Mouse (Mus musculus): Measurements from ENCODE around the gene Ppp1r37. TPM values are rescaled to one million over a fixed set of nuclear protein-coding genes. Genes with fewer than 3 reads are reported as not detected.

Gene Ppp1r37
- polyA plus RNA-seq, 1 experiment from 2014 or later: 33.2 TPM

GRCm38 (mm10) chr7:19554168-19554567 lies 8.7 kb downstream of the Ppp1r37 start:
- no peak overlapping the region for H3K9ac ChIP-seq (replicated peaks)

GRCm38 (mm10) chr7:19552443-19552842 lies 10.4 kb downstream of the Ppp1r37 start:
- H3K9ac ChIP-seq (replicated peaks): no peak overlapping the region
- no peak for ATAC-seq (ENCODE audit: insufficient number of reproducible peaks, insufficient read depth, low FRiP score, low TSS enrichment, low read depth)
- peaks cover 72% of the 10 kb centered on the region for H3K36me3 ChIP-seq
- 67% methylated on average over 2 of the region's 2 CpGs for WGBS
- H3K27me3 ChIP-seq: no peaks in the 10 kb centered on the region
- 0 out of 2 replicates have a peak, but pooled peaks cover 4% of the 10 kb centered on the region for H3K4me1 ChIP-seq (replicated peaks)
- H3K27ac ChIP-seq: no peak overlapping the region
- no peak overlapping the region for H3K4me3 ChIP-seq (replicated peaks)
- H3K4me2 ChIP-seq: no peak overlapping the region
- no peaks in the 10 kb centered on the region for H3K9me3 ChIP-seq

More at GRCm38 (mm10) chr7:19554168-19554567, 8.7 kb downstream of the Ppp1r37 start:
- Histone ChIP-seq H3K4me2 (no peak overlapping the region), H3K36me3 (peaks cover 68% of the 10 kb centered on the region), H3K9me3 (no peaks in the 10 kb centered on the region), H3K27me3 (no peaks in the 10 kb centered on the region), H3K27ac (no peak overlapping the region), H3K4me3 (replicated peaks) (no peak overlapping the region), H3K4me1 (replicated peaks) (peaks cover 11% of the 10 kb centered on the region)
- 76% methylated on average over 1 of the region's 1 CpGs for WGBS
- ATAC-seq (ENCODE audit: insufficient number of reproducible peaks, insufficient read depth, low FRiP score, low TSS enrichment, low read depth): no peak

DNA sequence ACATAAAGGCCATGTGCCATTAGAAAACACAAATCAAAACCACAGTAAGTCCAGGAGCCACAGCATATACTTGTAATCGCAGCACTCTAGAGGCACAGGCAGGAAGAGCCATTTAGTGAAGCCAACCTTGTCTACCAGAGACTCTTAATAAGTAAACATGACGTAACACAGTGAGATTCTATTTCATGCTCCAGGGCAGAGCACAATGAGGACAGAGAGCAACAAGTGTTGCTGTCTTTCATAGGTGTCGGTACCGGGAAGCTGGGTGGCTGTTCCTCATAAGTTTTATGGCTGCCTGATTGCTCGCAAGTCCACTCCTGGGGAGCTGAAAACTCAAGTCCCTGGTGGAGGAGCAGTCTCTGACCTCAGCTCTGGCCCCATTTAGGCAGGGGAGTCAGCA lies 11.2 kb downstream of the Ppp1r37 start:
- Histone ChIP-seq H3K4me3 (replicated peaks) (no peak overlapping the region), H3K4me2 (no peak overlapping the region), H3K4me1 (replicated peaks) (0 out of 2 replicates have a peak, but pooled peaks cover 7% of the 10 kb centered on the region), H3K27me3 (no peaks in the 10 kb centered on the region), H3K9ac (replicated peaks) (no peak overlapping the region), H3K36me3 (peaks cover 66% of the 10 kb centered on the region), H3K27ac (no peak overlapping the region), H3K9me3 (no peaks in the 10 kb centered on the region)
- no peak for ATAC-seq (ENCODE audit: insufficient number of reproducible peaks, insufficient read depth, low FRiP score, low TSS enrichment, low read depth)
- WGBS: 61% methylated on average over 5 of the region's 5 CpGs

- no peak for ATAC-seq (ENCODE audit: insufficient number of reproducible peaks, insufficient read depth, low FRiP score, low TSS enrichment, low read depth)
- Histone ChIP-seq H3K27me3 (no peaks in the 10 kb centered on the region), H3K4me3 (replicated peaks) (no peak overlapping the region), H3K9ac (replicated peaks) (no peak overlapping the region), H3K4me2 (no peak overlapping the region), H3K4me1 (replicated peaks) (peaks cover 21% of the 10 kb centered on the region; the same call in 1 of the 2 replicates), H3K27ac (no peak overlapping the region), H3K36me3 (peaks cover 49% of the 10 kb centered on the region), H3K9me3 (no peaks in the 10 kb centered on the region)
- WGBS: 85% methylated on average over 10 of the region's 10 CpGs
These were observed 13.5 kb downstream of the Ppp1r37 start for GRCm38 (mm10) chr7:19549394-19549793.

DNA sequence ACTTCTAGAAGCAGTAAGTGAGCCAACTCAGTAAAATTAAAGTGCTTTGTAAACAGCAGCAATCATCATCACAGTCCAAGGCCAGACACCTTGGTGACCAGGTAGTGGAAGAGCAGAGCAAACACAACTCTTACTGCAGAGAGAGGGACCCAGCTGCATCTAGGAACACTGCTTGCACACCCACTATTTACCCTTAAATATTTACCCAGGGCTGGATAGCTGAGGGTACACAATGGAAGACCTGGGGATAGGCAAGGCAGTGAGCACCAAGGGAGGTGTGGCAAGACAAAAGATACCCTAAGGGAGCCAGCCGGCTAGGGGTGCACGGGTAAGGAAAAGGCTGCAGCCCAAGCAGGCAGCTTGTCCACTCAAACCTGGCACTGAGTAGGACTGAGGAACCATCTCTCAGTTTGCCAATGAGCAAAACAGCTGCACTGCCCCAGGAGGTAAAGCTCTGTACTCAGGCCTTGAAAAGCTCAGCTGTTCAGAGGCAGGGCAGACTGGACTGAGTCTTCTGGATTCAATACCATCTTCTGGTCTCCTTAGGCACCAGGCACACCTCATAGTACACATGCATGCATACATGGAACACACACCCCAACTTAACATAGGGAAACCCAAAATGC lies 15.4 kb downstream of the Ppp1r37 start:
- Histone ChIP-seq H3K36me3 (peaks cover 31% of the 10 kb centered on the region), H3K27ac (no peak overlapping the region), H3K4me3 (replicated peaks) (no peak overlapping the region), H3K9me3 (no peaks in the 10 kb centered on the region), H3K9ac (replicated peaks) (no peak overlapping the region), H3K27me3 (no peaks in the 10 kb centered on the region), H3K4me2 (no peak overlapping the region), H3K4me1 (replicated peaks) (peaks cover 19% of the 10 kb centered on the region; the same call in 1 of the 2 replicates)
- ATAC-seq (ENCODE audit: insufficient number of reproducible peaks, insufficient read depth, low FRiP score, low TSS enrichment, low read depth): no peak
- WGBS: 82% methylated on average over 2 of the region's 2 CpGs

- ATAC-seq (ENCODE audit: insufficient number of reproducible peaks, insufficient read depth, low FRiP score, low TSS enrichment, low read depth): no peak
- no peak overlapping the region for H3K4me2 ChIP-seq
- H3K9me3 ChIP-seq: no peaks in the 10 kb centered on the region
- H3K9ac ChIP-seq (replicated peaks): no peak overlapping the region
- peaks cover 21% of the 10 kb centered on the region; the same call in 1 of the 2 replicates for H3K4me1 ChIP-seq (replicated peaks)
- H3K36me3 ChIP-seq: peaks cover 25% of the 10 kb centered on the region; the same call in 1 of the 2 replicates
- 69% methylated on average over 3 of the region's 3 CpGs for WGBS
- H3K27me3 ChIP-seq: no peaks in the 10 kb centered on the region
- H3K4me3 ChIP-seq (replicated peaks): no peak overlapping the region
- H3K27ac ChIP-seq: no peak overlapping the region
These were observed 16.9 kb downstream of the Ppp1r37 start for GRCm38 (mm10) chr7:19546007-19546406.

GRCm38 (mm10) chr7:19543584-19543983 lies 19.3 kb downstream of the Ppp1r37 start:
- Histone ChIP-seq H3K9ac (replicated peaks) (no peak overlapping the region), H3K36me3 (peaks cover 17% of the 10 kb centered on the region; the same call in 1 of the 2 replicates)

DNA sequence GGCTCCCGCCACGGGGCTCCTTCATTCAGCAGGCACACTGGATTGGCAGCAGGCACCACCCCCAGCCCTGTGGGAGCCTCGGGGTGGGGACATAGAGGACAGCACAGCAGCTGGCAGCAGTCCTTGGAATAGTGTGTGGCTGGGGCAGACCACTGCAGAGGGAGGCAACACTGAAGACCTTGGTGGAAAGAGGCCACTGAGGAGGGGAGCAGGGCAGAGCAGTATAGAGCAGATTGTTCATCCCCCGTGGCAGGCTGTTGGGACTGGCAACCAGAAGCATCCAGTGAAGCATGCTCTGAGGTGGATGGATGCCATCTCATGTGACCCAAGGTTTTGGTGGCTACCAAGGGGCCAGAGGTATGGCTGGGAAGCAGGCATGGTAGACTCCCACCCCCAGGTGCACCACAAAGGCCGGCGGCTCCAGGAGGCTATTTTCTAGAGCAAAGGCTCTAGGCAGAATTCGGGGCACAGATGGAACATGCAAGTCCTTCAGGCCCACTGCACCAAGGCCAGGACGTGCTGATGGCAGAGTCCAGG lies 20.7 kb downstream of the Ppp1r37 start:
- no peak overlapping the region for H3K4me2 ChIP-seq
- no peak overlapping the region for H3K4me3 ChIP-seq (replicated peaks)
- no peak for ATAC-seq (ENCODE audit: insufficient number of reproducible peaks, insufficient read depth, low FRiP score, low TSS enrichment, low read depth)
- WGBS: 73% methylated on average over 8 of the region's 8 CpGs
- peaks cover 27% of the 10 kb centered on the region for H3K4me1 ChIP-seq (replicated peaks)
- H3K9ac ChIP-seq (replicated peaks): no peak overlapping the region
- 0 out of 2 replicates have a peak, but pooled peaks cover 8% of the 10 kb centered on the region for H3K36me3 ChIP-seq
- no peaks in the 10 kb centered on the region for H3K9me3 ChIP-seq
- H3K27ac ChIP-seq: no peak overlapping the region
- no peaks in the 10 kb centered on the region for H3K27me3 ChIP-seq

More at GRCm38 (mm10) chr7:19543584-19543983, 19.3 kb downstream of the Ppp1r37 start:
- Histone ChIP-seq H3K4me2 (no peak overlapping the region), H3K4me3 (replicated peaks) (no peak overlapping the region), H3K27me3 (no peaks in the 10 kb centered on the region), H3K9me3 (no peaks in the 10 kb centered on the region), H3K27ac (no peak overlapping the region), H3K4me1 (replicated peaks) (peaks cover 21% of the 10 kb centered on the region; the same call in 1 of the 2 replicates)
- ATAC-seq (ENCODE audit: insufficient number of reproducible peaks, insufficient read depth, low FRiP score, low TSS enrichment, low read depth): no peak
- WGBS: 56% methylated on average over 6 of the region's 6 CpGs

GRCm38 (mm10) chr7:19541681-19542154 lies 21.2 kb downstream of the Ppp1r37 start:
- H3K4me1 ChIP-seq (replicated peaks): peaks cover 27% of the 10 kb centered on the region
- 86% methylated on average over 7 of the region's 7 CpGs for WGBS
- no peaks in the 10 kb centered on the region for H3K27me3 ChIP-seq
- H3K27ac ChIP-seq: no peak overlapping the region
- H3K9me3 ChIP-seq: no peaks in the 10 kb centered on the region
- H3K4me2 ChIP-seq: no peak overlapping the region
- H3K9ac ChIP-seq (replicated peaks): no peak overlapping the region
- H3K36me3 ChIP-seq: 0 out of 2 replicates have a peak, but pooled peaks cover 7% of the 10 kb centered on the region
- no peak overlapping the region for H3K4me3 ChIP-seq (replicated peaks)
- no peak for ATAC-seq (ENCODE audit: insufficient number of reproducible peaks, insufficient read depth, low FRiP score, low TSS enrichment, low read depth)

GRCm38 (mm10) chr7:19540771-19541566 lies 21.9 kb downstream of the Ppp1r37 start:
- no peak for ATAC-seq (ENCODE audit: insufficient number of reproducible peaks, insufficient read depth, low FRiP score, low TSS enrichment, low read depth)
- no peak overlapping the region for H3K27ac ChIP-seq
- H3K36me3 ChIP-seq: peaks cover 7% of the 10 kb centered on the region; the same call in 1 of the 2 replicates
- H3K4me2 ChIP-seq: no peak overlapping the region
- WGBS: 100% methylated on average over 2 of the region's 2 CpGs
- H3K4me3 ChIP-seq (replicated peaks): no peak overlapping the region
- no peaks in the 10 kb centered on the region for H3K27me3 ChIP-seq
- H3K9ac ChIP-seq (replicated peaks): no peak overlapping the region
- peaks cover 22% of the 10 kb centered on the region for H3K4me1 ChIP-seq (replicated peaks)
- no peaks in the 10 kb centered on the region for H3K9me3 ChIP-seq

- Histone ChIP-seq H3K9me3 (no peaks in the 10 kb centered on the region), H3K27me3 (no peaks in the 10 kb centered on the region; the same call in 1 of the 2 replicates), H3K4me2 (no peak overlapping the region), H3K9ac (replicated peaks) (no peak overlapping the region), H3K4me1 (replicated peaks) (peaks cover 9% of the 10 kb centered on the region), H3K36me3 (peaks cover 65% of the 10 kb centered on the region), H3K4me3 (replicated peaks) (no peak overlapping the region), H3K27ac (no peak overlapping the region)
- no peak for ATAC-seq (ENCODE audit: insufficient number of reproducible peaks, insufficient read depth, low FRiP score, low TSS enrichment, low read depth)
- WGBS: 93% methylated on average over 10 of the region's 10 CpGs
These were observed 28.2 kb downstream of the Ppp1r37 start for GRCm38 (mm10) chr7:19534676-19535075.
